Mouse (Mus musculus): ENCODE measurements around the gene Klf4. TPM values are rescaled to one million over a fixed set of nuclear protein-coding genes. Genes with fewer than 3 reads are reported as not detected.

The Klf4 gene
- total RNA-seq, 2 experiments from 2014 or later, result 5.8 to 5.9 TPM

GRCm38 (mm10) chr4:55533196-55533802 lies 1.0 kb upstream of the Klf4 start:
- Histone ChIP-seq H3K4me3 (peak overlapping the region; percentile 59), H3K27ac (peak overlapping the region; percentile 94)
- TF ChIP-seq CTCF (conservative IDR thresholded peaks at IDR 0.05), result no peak
- DNase-seq (ENCODE audit: low spot score in 2 of 2), result no peak

GRCm38 (mm10) chr4:55531856-55532406 lies 335 bp downstream of the Klf4 start:
- H3K27ac ChIP-seq, result peak overlapping the region; percentile 57
- H3K4me3 ChIP-seq, result peak overlapping the region; percentile 59
- DNase-seq (ENCODE audit: low spot score in 2 of 2), result no peak
- no peak for TF ChIP-seq CTCF (conservative IDR thresholded peaks at IDR 0.05)

- peak; percentile 66 for TF ChIP-seq CTCF (conservative IDR thresholded peaks at IDR 0.05)
- DNase-seq (ENCODE audit: low spot score in 2 of 2), result no peak
- peak overlapping the region; percentile 59 for H3K4me3 ChIP-seq
- H3K27ac ChIP-seq, result peak overlapping the region; percentile 57
These were observed 990 bp downstream of the Klf4 start for GRCm38 (mm10) chr4:55531096-55531855.

GRCm38 (mm10) chr4:55530731-55531095 lies 1.6 kb downstream of the Klf4 start:
- no peak for DNase-seq (ENCODE audit: low spot score in 2 of 2)
- peak overlapping the region; percentile 57; the same call in 1 of the 2 replicates for H3K27ac ChIP-seq
- no peak for TF ChIP-seq CTCF (conservative IDR thresholded peaks at IDR 0.05)
- H3K4me3 ChIP-seq, result peak overlapping the region; percentile 59

GRCm38 (mm10) chr4:55530236-55530635 lies 2.0 kb downstream of the Klf4 start:
- Histone ChIP-seq H3K4me3 (peak overlapping the region; percentile 59), H3K27ac (no peak overlapping the region; the same call in 1 of the 2 replicates)
- TF ChIP-seq CTCF (conservative IDR thresholded peaks at IDR 0.05), result peak; percentile 82
- DNase-seq (ENCODE audit: low spot score in 2 of 2), result peak; percentile 46 to 51

- H3K4me3 ChIP-seq, result no peak overlapping the region
- TF ChIP-seq CTCF (conservative IDR thresholded peaks at IDR 0.05), result no peak
- no peak overlapping the region for H3K27ac ChIP-seq
- no peak for DNase-seq (ENCODE audit: low spot score in 2 of 2)
These were observed 3.9 kb downstream of the Klf4 start for GRCm38 (mm10) chr4:55528404-55528803.

GRCm38 (mm10) chr4:55527931-55528330 lies 4.3 kb downstream of the Klf4 start:
- no peak overlapping the region for H3K4me3 ChIP-seq

GRCm38 (mm10) chr4:55526247-55527115 lies 5.8 kb downstream of the Klf4 start:
- Histone ChIP-seq H3K4me3 (no peak overlapping the region), H3K27ac (no peak overlapping the region)
- TF ChIP-seq CTCF (conservative IDR thresholded peaks at IDR 0.05), result peak; percentile 81
- DNase-seq (ENCODE audit: low spot score in 2 of 2), result no peak

More at GRCm38 (mm10) chr4:55527931-55528330, 4.3 kb downstream of the Klf4 start:
- H3K27ac ChIP-seq, result no peak overlapping the region
- no peak for TF ChIP-seq CTCF (conservative IDR thresholded peaks at IDR 0.05)
- no peak for DNase-seq (ENCODE audit: low spot score in 2 of 2)

- TF ChIP-seq CTCF (conservative IDR thresholded peaks at IDR 0.05), result no peak
- no peak overlapping the region for H3K27ac ChIP-seq
- H3K4me3 ChIP-seq, result no peak overlapping the region
- no peak for DNase-seq (ENCODE audit: low spot score in 2 of 2)
These were observed 8.3 kb downstream of the Klf4 start for GRCm38 (mm10) chr4:55523921-55524320.

GRCm38 (mm10) chr4:55517438-55517837 lies 14.8 kb downstream of the Klf4 start:
- no peak for TF ChIP-seq CTCF (conservative IDR thresholded peaks at IDR 0.05)
- Histone ChIP-seq H3K27ac (no peak overlapping the region), H3K4me3 (no peak overlapping the region)
- DNase-seq (ENCODE audit: low spot score in 2 of 2), result no peak

GRCm38 (mm10) chr4:55516048-55516447 lies 16.2 kb downstream of the Klf4 start:
- H3K27ac ChIP-seq, result no peak overlapping the region
- TF ChIP-seq CTCF (conservative IDR thresholded peaks at IDR 0.05), result no peak

GRCm38 (mm10) chr4:55514733-55515176 lies 17.5 kb downstream of the Klf4 start:
- Histone ChIP-seq H3K4me3 (peak overlapping the region; percentile 56), H3K27ac (peak overlapping the region; percentile 85)
- TF ChIP-seq CTCF (conservative IDR thresholded peaks at IDR 0.05), result peak; percentile 100
- DNase-seq (ENCODE audit: low spot score in 2 of 2), result peak; percentile 62 to 70

More at GRCm38 (mm10) chr4:55516048-55516447, 16.2 kb downstream of the Klf4 start:
- H3K4me3 ChIP-seq, result no peak overlapping the region
- no peak for DNase-seq (ENCODE audit: low spot score in 2 of 2)

All from layer of hippocampus, adult 2 months (tissue).